Mouse (Mus musculus): ENCODE data around the gene Camk1g. TPM values are rescaled to one million over a fixed set of nuclear protein-coding genes. Genes with fewer than 3 reads are reported as not detected.

The Camk1g gene
- total and polyA plus RNA-seq, 3 experiments, result not detected

DNA sequence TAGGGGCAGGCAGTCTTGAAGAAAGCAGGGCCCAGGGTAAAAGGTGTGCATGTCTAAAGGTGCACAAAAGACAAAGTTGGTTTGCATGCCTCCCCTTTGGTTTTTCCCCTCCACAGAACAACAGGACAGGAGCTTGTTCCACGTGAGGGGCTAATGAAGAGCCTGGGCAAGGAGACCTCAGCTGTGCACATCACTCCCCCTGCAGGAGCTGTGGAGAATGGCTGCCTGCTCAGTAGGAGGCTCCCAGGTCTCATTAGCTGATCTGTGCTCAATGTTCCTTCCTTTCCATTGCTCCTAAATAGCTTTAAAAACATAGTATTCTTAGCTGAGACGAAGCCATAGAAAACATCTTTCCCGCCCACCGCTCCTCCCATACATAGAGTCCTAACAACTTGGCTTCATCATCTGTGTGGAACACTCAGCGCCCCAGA lies 6.3 kb downstream of the Camk1g start:
- Histone ChIP-seq H3K9me3 (replicated peaks; ENCODE audit: low read length) (no peaks in the 10 kb centered on the region), H3K27me3 (replicated peaks) (peaks cover 7% of the 10 kb centered on the region), H3K9ac (ENCODE audit: insufficient read depth, low read depth) (no peak overlapping the region), H3K4me1 (ENCODE audit: control insufficient read depth in 1 of 2, insufficient read depth in 2 of 2) (peaks cover 0 to 35% of the 10 kb centered on the region in 2 experiments; a peak in 2 of 4 replicates), H3K36me3 (replicated peaks in 1 of 2; ENCODE audit: control insufficient read depth in 1 of 2, insufficient read depth in 1 of 2, low read length in 1 of 2) (no peaks in the 10 kb centered on the region), H3K79me2 (replicated peaks; ENCODE audit: control insufficient read depth, extremely low read depth, insufficient read depth, poor library complexity, severe bottlenecking) (no peaks in the 10 kb centered on the region), H3K4me2 (ENCODE audit: insufficient read depth, low read depth, poor library complexity, severe bottlenecking) (no peak overlapping the region), H3K4me3 (replicated peaks in 1 of 3; ENCODE audit: low read depth in 2 of 3, low read length in 2 of 3, poor library complexity in 1 of 3) (no peak overlapping the region), H3K27ac (ENCODE audit: insufficient read depth, low read depth) (no peak overlapping the region)
- DNase-seq (ENCODE audit: extremely low read depth), result peak; percentile 59
- in situ Hi-C loops (cut with MboI; ENCODE audit: low pct_ligation_motif_present, low pct_unique_long_range_greater_than_20kb, low sequenced_read_pairs), result no loop called here
- dilution Hi-C loops (cut with MboI; ENCODE audit: extremely low pct_ligation_motif_present, extremely low pct_unique_long_range_greater_than_20kb, low sequenced_read_pairs), result no loop called here
- TF ChIP-seq RAD21 (IDR thresholded peaks at IDR 0.05; ENCODE audit: low read depth, low read length) (peak; percentile 51), BHLHE40 (IDR thresholded peaks at IDR 0.05; ENCODE audit: low read depth, low read length) (peak; percentile 40; the same call in 1 of the 2 replicates), USF2 (conservative IDR thresholded peaks at IDR 0.05; ENCODE audit: low read depth, low read length) (no peak), ZC3H11A (IDR thresholded peaks at IDR 0.05; ENCODE audit: low read depth, low read length) (no peak), MAZ (IDR thresholded peaks at IDR 0.05; ENCODE audit: low read depth, low read length) (no peak), POLR2A (IDR thresholded peaks at IDR 0.05; ENCODE audit: low read depth, low read length) (no peak), CTCF (conservative IDR thresholded peaks at IDR 0.05 in 1 of 2, IDR thresholded peaks at IDR 0.05 in 1 of 2; ENCODE audit: low read depth in 2 of 2, low read length in 2 of 2) (peak; percentile 73 to 85), UBTF (IDR thresholded peaks at IDR 0.05; ENCODE audit: low read depth, low read length) (no peak), SIN3A (IDR thresholded peaks at IDR 0.05; ENCODE audit: low read length) (no peak), SMC3 (IDR thresholded peaks at IDR 0.05; ENCODE audit: low read depth, low read length) (peak; percentile 71)

GRCm38 (mm10) chr1:193362078-193362477 lies 8.0 kb downstream of the Camk1g start:
- no peaks in the 10 kb centered on the region for H3K9me3 ChIP-seq (replicated peaks; ENCODE audit: low read length)

More at GRCm38 (mm10) chr1:193362078-193362477, 8.0 kb downstream of the Camk1g start:
- in situ Hi-C loops (cut with MboI; ENCODE audit: low pct_ligation_motif_present, low pct_unique_long_range_greater_than_20kb, low sequenced_read_pairs), result no loop called here
- Histone ChIP-seq H3K9ac (ENCODE audit: insufficient read depth, low read depth) (no peak overlapping the region), H3K4me2 (ENCODE audit: insufficient read depth, low read depth, poor library complexity, severe bottlenecking) (no peak overlapping the region), H3K27ac (ENCODE audit: insufficient read depth, low read depth) (no peak overlapping the region), H3K4me3 (replicated peaks in 1 of 3; ENCODE audit: low read depth in 2 of 3, low read length in 2 of 3, poor library complexity in 1 of 3) (no peak overlapping the region), H3K79me2 (replicated peaks; ENCODE audit: control insufficient read depth, extremely low read depth, insufficient read depth, poor library complexity, severe bottlenecking) (no peaks in the 10 kb centered on the region), H3K27me3 (replicated peaks) (peaks cover 4% of the 10 kb centered on the region), H3K4me1 (ENCODE audit: control insufficient read depth in 1 of 2, insufficient read depth in 2 of 2) (peaks cover 0 to 35% of the 10 kb centered on the region in 2 experiments; a peak in 2 of 4 replicates), H3K36me3 (replicated peaks in 1 of 2; ENCODE audit: control insufficient read depth in 1 of 2, insufficient read depth in 1 of 2, low read length in 1 of 2) (no peaks in the 10 kb centered on the region)
- dilution Hi-C loops (cut with MboI; ENCODE audit: extremely low pct_ligation_motif_present, extremely low pct_unique_long_range_greater_than_20kb, low sequenced_read_pairs), result no loop called here
- no peak for TF ChIP-seq USF1 (IDR thresholded peaks at IDR 0.05; ENCODE audit: low read depth, low read length)
- TF ChIP-seq ZC3H11A (IDR thresholded peaks at IDR 0.05; ENCODE audit: low read depth, low read length), result no peak
- no peak for TF ChIP-seq MAZ (IDR thresholded peaks at IDR 0.05; ENCODE audit: low read depth, low read length)
- no peak for TF ChIP-seq POLR2AphosphoS2 (IDR thresholded peaks at IDR 0.05; ENCODE audit: low read depth, low read length)
- no peak for TF ChIP-seq CTCF (conservative IDR thresholded peaks at IDR 0.05 in 1 of 2, IDR thresholded peaks at IDR 0.05 in 1 of 2; ENCODE audit: low read depth in 2 of 2, low read length in 2 of 2)
- TF ChIP-seq ZMIZ1 (IDR thresholded peaks at IDR 0.05; ENCODE audit: low read depth, low read length), result no peak
- TF ChIP-seq ZNF384 (IDR thresholded peaks at IDR 0.05; ENCODE audit: low read depth, low read length), result no peak
- TF ChIP-seq MXI1 (IDR thresholded peaks at IDR 0.05; ENCODE audit: low read depth, low read length), result no peak
- no peak for TF ChIP-seq MEF2A (IDR thresholded peaks at IDR 0.05; ENCODE audit: borderline replicate concordance, low read depth, low read length)
- no peak for TF ChIP-seq CHD1 (IDR thresholded peaks at IDR 0.05; ENCODE audit: low read depth, low read length)
- no peak for TF ChIP-seq CHD2 (IDR thresholded peaks at IDR 0.05; ENCODE audit: low read length)
- TF ChIP-seq RCOR1 (conservative IDR thresholded peaks at IDR 0.05; ENCODE audit: low read depth, low read length), result no peak
- TF ChIP-seq BHLHE40 (IDR thresholded peaks at IDR 0.05; ENCODE audit: low read depth, low read length), result no peak
- TF ChIP-seq ETS1 (conservative IDR thresholded peaks at IDR 0.05; ENCODE audit: low read depth, low read length), result no peak
- DNase-seq (ENCODE audit: extremely low read depth), result no peak
